Mouse (Mus musculus) forebrain, embryonic 15.5 days (tissue): Measurements from ENCODE around the gene Sim1. TPM values are rescaled to one million over a fixed set of nuclear protein-coding genes. Genes with fewer than 3 reads are reported as not detected.

Experiments
- ATAC-seq: fragments of 200-750 bp; cut with Nextera tagmentation; replicated peaks from 2 replicates; pipeline ENCODE4 v1.8.0; 2017; ENCODE audit warnings: mild to moderate bottlenecking, moderate TSS enrichment, moderate library complexity
- H3K27ac ChIP-seq: fragments of 300-500 bp; sonication (generic); replicated peaks from 2 replicates; pipeline ENCODE4 v1.5.1; 2015; ENCODE audit warnings: mild to moderate bottlenecking, inconsistent platforms
- H3K27me3 ChIP-seq: fragments of 300-500 bp; sonication (generic); 2 replicates; pipeline ENCODE4 v1.6.1; 2015; ENCODE audit warnings: inconsistent platforms
- H3K36me3 ChIP-seq: fragments of 300-500 bp; sonication (generic); 2 replicates; pipeline ENCODE4 v1.6.1; 2015; ENCODE audit warnings: mild to moderate bottlenecking, inconsistent platforms
- H3K4me1 ChIP-seq: fragments of 300-500 bp; sonication (generic); 2 replicates; pipeline ENCODE4 v1.6.1; 2015; ENCODE audit warnings: inconsistent platforms
- H3K4me2 ChIP-seq: fragments of 300-500 bp; sonication (generic); replicated peaks from 2 replicates; pipeline ENCODE4 v1.6.1; 2015; ENCODE audit warnings: mild to moderate bottlenecking, inconsistent platforms
- H3K4me3 ChIP-seq: fragments of 300-500 bp; sonication (generic); 2 replicates; pipeline ENCODE4 v1.5.1; 2015; ENCODE audit warnings: mild to moderate bottlenecking, inconsistent platforms
- H3K9ac ChIP-seq: fragments of 300-500 bp; sonication (generic); replicated peaks from 2 replicates; pipeline ENCODE4 v1.6.1; 2015; ENCODE audit warnings: mild to moderate bottlenecking, inconsistent platforms
- H3K9me3 ChIP-seq: fragments of 300-500 bp; sonication (generic); 2 replicates; pipeline ENCODE4 v1.6.1; 2016; ENCODE audit warnings: inconsistent platforms
- WGBS: fragments of 180-500 bp; shearing (Covaris S2); methylation state at CpG from one replicate; pipeline ENCODE4 v1.1.7; 2015; ENCODE audit warnings: mixed read lengths; 5-methylcytosine and 5-hydroxymethylcytosine counted together
- polyA plus RNA-seq: library from polyadenylated mRNA; unstranded; fragments of >200 nt; fragmentation: Nextera tagmentation; extraction: Ambion mirVana; gene quantifications from 2 replicates; pipeline ENCODE4 v1.2.1, GENCODE M21; 2015

Sim1 gene
- polyA plus RNA-seq, 1 experiment from 2014 or later: 1.8 TPM

GRCm38 (mm10) chr10:50895881-50896766 is 1.6 kb downstream of the Sim1 start:
- no peaks in the 10 kb centered on the region for H3K9me3 ChIP-seq
- no peak overlapping the region for H3K4me2 ChIP-seq
- no peak overlapping the region for H3K27ac ChIP-seq
- H3K4me3 ChIP-seq: no peak overlapping the region
- no peak overlapping the region for H3K9ac ChIP-seq
- H3K27me3 ChIP-seq: peaks cover 75% of the 10 kb centered on the region
- peaks cover 26% of the 10 kb centered on the region for H3K4me1 ChIP-seq
- WGBS: 4% methylated on average over 21 of the region's 21 CpGs
- no peak for ATAC-seq
- no peaks in the 10 kb centered on the region for H3K36me3 ChIP-seq

DNA sequence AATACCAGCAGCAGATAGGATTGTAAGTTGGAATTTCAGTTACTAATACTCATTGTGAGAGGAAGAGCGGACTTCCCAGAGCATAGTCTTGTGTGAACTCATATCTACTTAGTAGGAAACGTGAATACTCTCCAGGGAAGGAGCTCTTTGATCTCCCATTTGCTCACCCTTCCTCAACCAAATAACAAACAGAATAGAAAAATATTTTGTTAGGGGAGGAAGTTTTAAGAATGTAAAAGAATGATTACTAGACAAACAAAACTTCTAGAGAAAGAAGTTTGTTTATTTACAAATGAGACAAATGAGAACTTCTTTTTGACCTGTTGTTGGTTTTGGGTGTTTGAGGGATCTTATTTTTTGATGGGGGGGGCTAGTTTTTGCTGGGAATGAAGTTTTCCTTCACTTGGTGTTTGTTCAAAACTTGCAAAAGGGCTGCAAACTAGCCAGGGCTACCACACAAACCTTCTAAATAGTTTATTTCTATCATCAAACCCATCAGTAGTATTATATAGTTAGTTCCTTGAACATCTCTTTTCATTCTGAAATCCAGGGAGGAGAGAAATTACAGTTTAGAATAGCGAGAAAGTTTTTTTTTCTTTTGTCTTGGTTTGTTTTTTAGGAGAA is 2.3 kb downstream of the Sim1 start:
- Histone ChIP-seq H3K27me3 (peaks cover 75% of the 10 kb centered on the region), H3K27ac (no peak overlapping the region), H3K4me3 (no peak overlapping the region), H3K36me3 (no peaks in the 10 kb centered on the region), H3K9ac (no peak overlapping the region), H3K4me2 (no peak overlapping the region), H3K4me1 (peaks cover 26% of the 10 kb centered on the region), H3K9me3 (no peaks in the 10 kb centered on the region)
- ATAC-seq: no peak
- 7% methylated on average over 3 of the region's 3 CpGs for WGBS

GRCm38 (mm10) chr10:50897530-50898471 is 3.2 kb downstream of the Sim1 start:
- ATAC-seq: no peak
- Histone ChIP-seq H3K4me2 (no peak overlapping the region), H3K27me3 (peaks cover 75% of the 10 kb centered on the region), H3K4me1 (peaks cover 29% of the 10 kb centered on the region), H3K27ac (no peak overlapping the region), H3K9ac (no peak overlapping the region), H3K9me3 (no peaks in the 10 kb centered on the region), H3K36me3 (no peaks in the 10 kb centered on the region), H3K4me3 (no peak overlapping the region)
- WGBS: 2% methylated on average over 32 of the region's 32 CpGs

- peaks cover 34% of the 10 kb centered on the region for H3K4me1 ChIP-seq
- H3K9me3 ChIP-seq: no peaks in the 10 kb centered on the region
- H3K27ac ChIP-seq: no peak overlapping the region
- H3K4me2 ChIP-seq: no peak overlapping the region
- H3K9ac ChIP-seq: no peak overlapping the region
- no peaks in the 10 kb centered on the region for H3K36me3 ChIP-seq
- H3K27me3 ChIP-seq: peaks cover 73% of the 10 kb centered on the region
- H3K4me3 ChIP-seq: no peak overlapping the region
- no peak for ATAC-seq
- WGBS: 13% methylated on average over 2 of the region's 2 CpGs
These were observed 4.1 kb downstream of the Sim1 start for GRCm38 (mm10) chr10:50898621-50899020.

DNA sequence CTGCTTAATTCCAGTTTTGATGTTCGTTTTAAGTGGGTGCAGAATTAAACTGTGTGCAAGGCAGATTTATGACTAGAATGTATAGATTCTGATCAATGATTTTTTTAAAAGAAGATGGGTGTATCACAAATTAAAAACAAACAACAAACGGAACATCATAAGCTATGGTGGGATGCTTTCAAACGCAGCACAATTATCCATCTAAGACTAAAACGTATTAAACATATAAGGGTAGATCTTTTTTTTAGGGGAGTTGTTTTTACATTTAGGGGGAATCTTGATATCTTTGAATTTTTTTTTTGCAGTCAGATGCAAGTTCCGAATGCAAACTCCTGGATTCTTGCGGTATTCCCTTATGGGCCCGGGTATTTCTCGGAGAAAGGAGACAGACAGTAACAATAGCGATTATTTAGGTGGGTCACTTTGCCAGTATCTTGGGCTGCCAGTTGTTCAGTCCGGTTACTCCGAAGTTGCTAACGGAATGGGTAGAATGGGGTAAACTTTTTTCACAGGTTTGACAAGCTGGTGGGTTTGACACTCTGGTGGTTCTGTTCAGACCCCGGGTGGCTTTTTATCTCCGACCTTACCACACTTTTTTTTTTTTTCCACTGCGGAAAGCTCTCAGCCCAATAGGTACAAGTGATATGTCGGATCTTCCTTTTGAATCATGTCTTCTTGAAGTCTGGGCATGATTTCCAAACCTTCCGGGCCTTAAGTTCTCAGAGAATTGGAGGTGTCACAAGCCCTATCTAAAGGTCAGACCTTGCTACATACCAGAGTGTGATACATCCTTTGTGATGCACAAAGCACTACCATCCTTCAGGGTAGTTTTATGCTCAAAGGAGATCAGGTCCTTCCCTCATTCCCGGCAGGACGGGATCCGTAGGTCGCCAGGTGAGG is 5.5 kb downstream of the Sim1 start:
- Histone ChIP-seq H3K4me1 (peaks cover 21% of the 10 kb centered on the region), H3K9ac (no peak overlapping the region), H3K4me3 (no peak overlapping the region), H3K27ac (no peak overlapping the region), H3K4me2 (no peak overlapping the region), H3K9me3 (no peaks in the 10 kb centered on the region), H3K27me3 (peaks cover 74% of the 10 kb centered on the region), H3K36me3 (no peaks in the 10 kb centered on the region)
- no peak for ATAC-seq
- WGBS: 3% methylated on average over 21 of the region's 21 CpGs

GRCm38 (mm10) chr10:50900746-50901600 is 6.4 kb downstream of the Sim1 start:
- no peak for ATAC-seq
- H3K4me1 ChIP-seq: peaks cover 20% of the 10 kb centered on the region
- no peak overlapping the region for H3K4me3 ChIP-seq
- no peak overlapping the region for H3K27ac ChIP-seq
- peaks cover 76% of the 10 kb centered on the region for H3K27me3 ChIP-seq
- no peak overlapping the region for H3K9ac ChIP-seq
- no peaks in the 10 kb centered on the region for H3K36me3 ChIP-seq
- H3K9me3 ChIP-seq: no peaks in the 10 kb centered on the region
- under 1% methylated on average over 42 of the region's 42 CpGs for WGBS
- H3K4me2 ChIP-seq: no peak overlapping the region; the same call in 1 of the 2 replicates

GRCm38 (mm10) chr10:50901601-50902475 is 7.3 kb downstream of the Sim1 start:
- H3K9ac ChIP-seq: no peak overlapping the region
- H3K4me2 ChIP-seq: no peak overlapping the region
- H3K4me3 ChIP-seq: no peak overlapping the region
- H3K4me1 ChIP-seq: peaks cover 20% of the 10 kb centered on the region
- WGBS: under 1% methylated on average over 19 of the region's 19 CpGs
- ATAC-seq: no peak
- peaks cover 76% of the 10 kb centered on the region for H3K27me3 ChIP-seq
- H3K36me3 ChIP-seq: no peaks in the 10 kb centered on the region
- no peak overlapping the region for H3K27ac ChIP-seq
- no peaks in the 10 kb centered on the region for H3K9me3 ChIP-seq

- H3K27ac ChIP-seq: no peak overlapping the region
- no peaks in the 10 kb centered on the region for H3K36me3 ChIP-seq
- under 1% methylated on average over 43 of the region's 43 CpGs for WGBS
- no peaks in the 10 kb centered on the region for H3K9me3 ChIP-seq
- 0 out of 2 replicates have a peak overlapping the region, but pooled peaks have one; percentile 1 for H3K4me3 ChIP-seq
- no peak overlapping the region for H3K9ac ChIP-seq
- H3K4me1 ChIP-seq: peaks cover 14% of the 10 kb centered on the region
- peak; percentile 33; the same call in 1 of the 2 replicates for ATAC-seq
- peaks cover 76% of the 10 kb centered on the region for H3K27me3 ChIP-seq
- no peak overlapping the region for H3K4me2 ChIP-seq
These were observed 8.5 kb downstream of the Sim1 start for GRCm38 (mm10) chr10:50902741-50903715.
